Mouse (Mus musculus): Measurements from ENCODE around the gene Plac1. TPM values are rescaled to one million over a fixed set of nuclear protein-coding genes. Genes with fewer than 3 reads are reported as not detected.

Plac1 gene
- polyA plus RNA-seq, 1 experiment = 0.84 TPM

DNA sequence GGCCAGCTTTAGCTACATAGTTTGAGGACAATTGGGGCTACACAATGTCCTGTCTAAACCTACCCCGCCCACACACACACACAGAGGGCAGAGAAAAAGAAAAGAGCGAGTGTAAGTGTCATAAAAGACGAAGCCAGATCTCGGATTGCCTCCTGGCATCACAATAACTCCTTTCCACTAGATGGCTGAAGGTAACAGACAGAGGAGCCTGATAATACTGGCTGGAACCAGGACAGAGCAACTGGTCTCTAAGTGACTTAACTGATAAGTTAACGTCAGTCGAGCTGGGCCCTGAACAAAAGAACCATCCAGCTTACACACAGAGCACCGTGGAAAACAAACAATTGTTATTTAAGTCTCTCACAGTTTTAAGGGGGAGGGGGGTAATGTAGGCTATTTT is 3.5 kb downstream of the Plac1 start:
- Histone ChIP-seq H3K27me3 (ENCODE audit: control insufficient read depth, insufficient read depth, insufficient read length) (no peaks in the 10 kb centered on the region), H3K4me3 (no peak overlapping the region), H3ac (ENCODE audit: control insufficient read depth, insufficient read length) (no peak overlapping the region), H3K4me2 (ENCODE audit: low read depth) (no peak overlapping the region), H3K36me3 (ENCODE audit: control insufficient read depth, insufficient read depth) (no peaks in the 10 kb centered on the region), H3K79me2 (ENCODE audit: control insufficient read depth, insufficient read depth) (no peaks in the 10 kb centered on the region)
- no peak for TF ChIP-seq MYOD1 (IDR thresholded peaks at IDR 0.05; ENCODE audit: control insufficient read depth in 1 of 3, insufficient read length in 2 of 3, low read depth in 2 of 3)
- no peak for TF ChIP-seq POLR2A (IDR thresholded peaks at IDR 0.05; ENCODE audit: insufficient read length, low read depth)
- no peak for TF ChIP-seq MAX (IDR thresholded peaks at IDR 0.05; ENCODE audit: low read depth)
- TF ChIP-seq MYOG (IDR thresholded peaks at IDR 0.05; ENCODE audit: control insufficient read depth in 1 of 3, insufficient read depth in 1 of 3, insufficient read length in 2 of 3, low read depth in 2 of 3) = no peak
- TF ChIP-seq USF1 (IDR thresholded peaks at IDR 0.05; ENCODE audit: low read depth) = no peak
- TF ChIP-seq POLR2AphosphoS2 (IDR thresholded peaks at IDR 0.05; ENCODE audit: insufficient read length, low read depth) = no peak
- TF ChIP-seq E2F4 (IDR thresholded peaks at IDR 0.05; ENCODE audit: insufficient read depth) = no peak
- TF ChIP-seq TCF12 (IDR thresholded peaks at IDR 0.05; ENCODE audit: insufficient read depth, poor library complexity, severe bottlenecking) = no peak
- no peak for TF ChIP-seq REST (IDR thresholded peaks at IDR 0.05; ENCODE audit: insufficient read depth, insufficient read length)
- TF ChIP-seq SRF (IDR thresholded peaks at IDR 0.05; ENCODE audit: control insufficient read depth, insufficient read length, low read depth) = no peak
- TF ChIP-seq CEBPB (IDR thresholded peaks at IDR 0.05; ENCODE audit: insufficient read depth, poor library complexity, severe bottlenecking) = no peak
- no peak for TF ChIP-seq TCF3 (IDR thresholded peaks at IDR 0.05; ENCODE audit: insufficient read length, low read depth)

- peak overlapping the region; percentile 15 for H3K4me2 ChIP-seq (ENCODE audit: low read depth)
Measured at GRCm38 (mm10) chrX:53233689-53234088, 6.2 kb downstream of the Plac1 start.

GRCm38 (mm10) chrX:53231965-53232364 is 7.9 kb downstream of the Plac1 start:
- Histone ChIP-seq H3K36me3 (ENCODE audit: control insufficient read depth, insufficient read depth) (no peaks in the 10 kb centered on the region), H3K79me2 (ENCODE audit: control insufficient read depth, insufficient read depth) (no peaks in the 10 kb centered on the region), H3K4me2 (ENCODE audit: low read depth) (no peak overlapping the region), H3K4me3 (no peak overlapping the region), H3ac (ENCODE audit: control insufficient read depth, insufficient read length) (no peak overlapping the region), H3K27me3 (ENCODE audit: control insufficient read depth, insufficient read depth, insufficient read length) (no peaks in the 10 kb centered on the region)
- TF ChIP-seq POLR2A (IDR thresholded peaks at IDR 0.05; ENCODE audit: insufficient read length, low read depth) (no peak), SRF (IDR thresholded peaks at IDR 0.05; ENCODE audit: control insufficient read depth, insufficient read length, low read depth) (no peak), USF1 (IDR thresholded peaks at IDR 0.05; ENCODE audit: low read depth) (no peak), MYOD1 (IDR thresholded peaks at IDR 0.05; ENCODE audit: control insufficient read depth in 1 of 3, insufficient read length in 2 of 3, low read depth in 2 of 3) (no peak), REST (IDR thresholded peaks at IDR 0.05; ENCODE audit: insufficient read depth, insufficient read length) (no peak), TCF12 (IDR thresholded peaks at IDR 0.05; ENCODE audit: insufficient read depth, poor library complexity, severe bottlenecking) (no peak), CEBPB (IDR thresholded peaks at IDR 0.05; ENCODE audit: insufficient read depth, poor library complexity, severe bottlenecking) (no peak), POLR2AphosphoS2 (IDR thresholded peaks at IDR 0.05; ENCODE audit: insufficient read length, low read depth) (no peak), MYOG (IDR thresholded peaks at IDR 0.05; ENCODE audit: control insufficient read depth in 1 of 3, insufficient read depth in 1 of 3, insufficient read length in 2 of 3, low read depth in 2 of 3) (no peak), TCF3 (IDR thresholded peaks at IDR 0.05; ENCODE audit: insufficient read length, low read depth) (no peak), MAX (IDR thresholded peaks at IDR 0.05; ENCODE audit: low read depth) (no peak), E2F4 (IDR thresholded peaks at IDR 0.05; ENCODE audit: insufficient read depth) (no peak)

More at GRCm38 (mm10) chrX:53233689-53234088, 6.2 kb downstream of the Plac1 start:
- Histone ChIP-seq H3ac (ENCODE audit: control insufficient read depth, insufficient read length) (no peak overlapping the region), H3K27me3 (ENCODE audit: control insufficient read depth, insufficient read depth, insufficient read length) (no peaks in the 10 kb centered on the region), H3K4me3 (no peak overlapping the region), H3K36me3 (ENCODE audit: control insufficient read depth, insufficient read depth) (no peaks in the 10 kb centered on the region), H3K79me2 (ENCODE audit: control insufficient read depth, insufficient read depth) (no peaks in the 10 kb centered on the region)
- no peak for TF ChIP-seq CEBPB (IDR thresholded peaks at IDR 0.05; ENCODE audit: insufficient read depth, poor library complexity, severe bottlenecking)
- no peak for TF ChIP-seq MYOG (IDR thresholded peaks at IDR 0.05; ENCODE audit: control insufficient read depth in 1 of 3, insufficient read depth in 1 of 3, insufficient read length in 2 of 3, low read depth in 2 of 3)
- TF ChIP-seq SRF (IDR thresholded peaks at IDR 0.05; ENCODE audit: control insufficient read depth, insufficient read length, low read depth) = no peak
- TF ChIP-seq MYOD1 (IDR thresholded peaks at IDR 0.05; ENCODE audit: control insufficient read depth in 1 of 3, insufficient read length in 2 of 3, low read depth in 2 of 3) = no peak
- TF ChIP-seq POLR2AphosphoS2 (IDR thresholded peaks at IDR 0.05; ENCODE audit: insufficient read length, low read depth) = no peak
- TF ChIP-seq TCF3 (IDR thresholded peaks at IDR 0.05; ENCODE audit: insufficient read length, low read depth) = no peak
- TF ChIP-seq MAX (IDR thresholded peaks at IDR 0.05; ENCODE audit: low read depth) = no peak
- no peak for TF ChIP-seq TCF12 (IDR thresholded peaks at IDR 0.05; ENCODE audit: insufficient read depth, poor library complexity, severe bottlenecking)
- no peak for TF ChIP-seq REST (IDR thresholded peaks at IDR 0.05; ENCODE audit: insufficient read depth, insufficient read length)
- TF ChIP-seq POLR2A (IDR thresholded peaks at IDR 0.05; ENCODE audit: insufficient read length, low read depth) = no peak
- no peak for TF ChIP-seq E2F4 (IDR thresholded peaks at IDR 0.05; ENCODE audit: insufficient read depth)
- no peak for TF ChIP-seq USF1 (IDR thresholded peaks at IDR 0.05; ENCODE audit: low read depth)

- Histone ChIP-seq H3K79me2 (ENCODE audit: control insufficient read depth, insufficient read depth) (no peaks in the 10 kb centered on the region), H3K27me3 (ENCODE audit: control insufficient read depth, insufficient read depth, insufficient read length) (no peaks in the 10 kb centered on the region), H3K36me3 (ENCODE audit: control insufficient read depth, insufficient read depth) (no peaks in the 10 kb centered on the region), H3ac (ENCODE audit: control insufficient read depth, insufficient read length) (no peak overlapping the region), H3K4me2 (ENCODE audit: low read depth) (no peak overlapping the region), H3K4me3 (no peak overlapping the region)
- TF ChIP-seq MAX (IDR thresholded peaks at IDR 0.05; ENCODE audit: low read depth) (no peak), TCF3 (IDR thresholded peaks at IDR 0.05; ENCODE audit: insufficient read length, low read depth) (no peak), REST (IDR thresholded peaks at IDR 0.05; ENCODE audit: insufficient read depth, insufficient read length) (no peak), POLR2A (IDR thresholded peaks at IDR 0.05; ENCODE audit: insufficient read length, low read depth) (no peak), POLR2AphosphoS2 (IDR thresholded peaks at IDR 0.05; ENCODE audit: insufficient read length, low read depth) (no peak), MYOG (IDR thresholded peaks at IDR 0.05; ENCODE audit: control insufficient read depth in 1 of 3, insufficient read depth in 1 of 3, insufficient read length in 2 of 3, low read depth in 2 of 3) (no peak), TCF12 (IDR thresholded peaks at IDR 0.05; ENCODE audit: insufficient read depth, poor library complexity, severe bottlenecking) (no peak), CEBPB (IDR thresholded peaks at IDR 0.05; ENCODE audit: insufficient read depth, poor library complexity, severe bottlenecking) (no peak), MYOD1 (IDR thresholded peaks at IDR 0.05; ENCODE audit: control insufficient read depth in 1 of 3, insufficient read length in 2 of 3, low read depth in 2 of 3) (no peak), E2F4 (IDR thresholded peaks at IDR 0.05; ENCODE audit: insufficient read depth) (no peak), SRF (IDR thresholded peaks at IDR 0.05; ENCODE audit: control insufficient read depth, insufficient read length, low read depth) (no peak), USF1 (IDR thresholded peaks at IDR 0.05; ENCODE audit: low read depth) (no peak)
Measured at GRCm38 (mm10) chrX:53224353-53224944, 15.5 kb downstream of the Plac1 start.

Measured in myocyte (in vitro differentiated cells).